Mouse (Mus musculus) right cerebral cortex, postnatal 14 days (tissue): Measurements from ENCODE around the gene Smurf2.

Source experiments
- DNase-seq: peaks from one replicate; pipeline ENCODE4 v3.0.0; 2022

The Smurf2 gene

GRCm38 (mm10) chr11:106920551-106921379 is at the start of gene Smurf2:
Smurf2 (minus strand) TSS chr11:106920715.
- peak; percentile 81 for DNase-seq

GRCm38 (mm10) chr11:106969798-106970197 is 49.3 kb upstream of the Smurf2 start:
- no peak for DNase-seq

- DNase-seq: no peak
Measured at GRCm38 (mm10) chr11:106967630-106968029, 47.1 kb upstream of the Smurf2 start.

- no peak for DNase-seq
Measured at GRCm38 (mm10) chr11:106965881-106966280, 45.4 kb upstream of the Smurf2 start.

GRCm38 (mm10) chr11:106962310-106962709 is 41.8 kb upstream of the Smurf2 start:
- no peak for DNase-seq

- no peak for DNase-seq
Measured at GRCm38 (mm10) chr11:106961471-106962081, 41.1 kb upstream of the Smurf2 start.

- no peak for DNase-seq
Measured at GRCm38 (mm10) chr11:106959121-106959520, 38.6 kb upstream of the Smurf2 start.

GRCm38 (mm10) chr11:106958407-106959071 is 38.0 kb upstream of the Smurf2 start:
- no peak for DNase-seq

- DNase-seq: peak; percentile 27
Measured at GRCm38 (mm10) chr11:106957271-106957980, 36.9 kb upstream of the Smurf2 start.

- no peak for DNase-seq
Measured at GRCm38 (mm10) chr11:106954566-106954965, 34.1 kb upstream of the Smurf2 start.

- DNase-seq: no peak
Measured at GRCm38 (mm10) chr11:106954116-106954515, 33.6 kb upstream of the Smurf2 start.

GRCm38 (mm10) chr11:106937306-106937705 is 16.8 kb upstream of the Smurf2 start:
- no peak for DNase-seq

- DNase-seq: no peak
Measured at GRCm38 (mm10) chr11:106930366-106930765, 9.9 kb upstream of the Smurf2 start.

- no peak for DNase-seq
Measured at GRCm38 (mm10) chr11:106928935-106929334, 8.4 kb upstream of the Smurf2 start.

GRCm38 (mm10) chr11:106927950-106928349 is 7.4 kb upstream of the Smurf2 start:
- no peak for DNase-seq

- no peak for DNase-seq
Measured at GRCm38 (mm10) chr11:106927226-106927625, 6.7 kb upstream of the Smurf2 start.

GRCm38 (mm10) chr11:106926732-106927131 is 6.2 kb upstream of the Smurf2 start:
- DNase-seq: no peak

- DNase-seq: peak; percentile 32
Measured at GRCm38 (mm10) chr11:106919612-106920550, 634 bp downstream of the Smurf2 start.

- DNase-seq: no peak
Measured at GRCm38 (mm10) chr11:106918901-106919300, 1.6 kb downstream of the Smurf2 start.

- no peak for DNase-seq
Measured at GRCm38 (mm10) chr11:106911257-106911656, 9.3 kb downstream of the Smurf2 start.

- no peak for DNase-seq
Measured at GRCm38 (mm10) chr11:106908016-106908415, 12.5 kb downstream of the Smurf2 start.

GRCm38 (mm10) chr11:106907253-106907652 is 13.3 kb downstream of the Smurf2 start:
- DNase-seq: no peak
